Mouse (Mus musculus): Measurements from ENCODE around the gene Stk31.
A peak's percentile ranks its signal among the peaks of the same experiment; 100 is the strongest.
"Not testable (repeated sequence)": the region's sequence is repeated elsewhere in the genome, so short reads cannot be mapped to it uniquely, and the experiment has no call there.

Stk31 gene

DNA sequence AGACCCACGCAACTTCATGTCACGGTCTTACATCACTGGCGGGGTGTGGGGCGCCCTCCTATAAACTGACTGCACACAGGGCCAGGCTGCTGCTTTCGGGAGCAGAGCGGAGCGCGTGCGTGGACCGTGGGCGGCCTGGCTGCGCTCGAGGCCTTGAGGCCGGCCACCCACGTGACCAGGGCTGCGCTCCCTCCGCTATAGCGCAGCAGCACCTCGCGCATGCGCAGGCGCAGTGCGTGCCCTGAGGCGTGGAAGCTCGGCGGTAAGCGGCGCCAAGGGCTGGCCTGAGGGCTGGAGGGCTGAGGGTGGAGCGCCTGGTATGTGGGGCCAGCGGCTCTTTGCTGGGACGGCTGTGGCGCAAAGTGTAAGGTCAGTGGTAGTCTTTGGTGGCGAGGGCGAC lies at the start of gene Stk31:
Gene Stk31 (plus strand): TSS at position 289 of the 400 bp plus-strand sequence.
- DNase-seq (ENCODE audit: low read depth, low spot score): no peak

DNA sequence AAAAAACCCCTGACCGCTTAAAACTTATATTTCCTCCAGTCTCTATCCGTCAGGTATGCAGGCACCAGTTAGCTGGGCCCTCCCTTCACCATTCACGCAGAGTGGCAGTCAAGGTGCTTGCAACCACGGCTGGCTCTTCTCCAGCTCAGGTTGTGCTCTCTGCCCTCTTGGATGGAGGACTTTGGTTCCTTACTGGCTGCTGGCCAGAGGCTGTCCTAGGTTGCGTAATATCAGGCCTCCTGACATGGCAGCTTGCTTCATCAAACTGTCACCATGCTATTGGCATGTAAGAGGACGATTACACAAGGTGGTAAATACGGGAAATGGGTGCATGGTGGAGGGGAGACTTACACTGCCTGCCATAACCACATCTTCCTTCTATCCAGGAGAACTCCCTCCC lies 45.6 kb upstream of the Stk31 start:
- DNase-seq (ENCODE audit: low read depth, low spot score): peak; percentile 8

DNA sequence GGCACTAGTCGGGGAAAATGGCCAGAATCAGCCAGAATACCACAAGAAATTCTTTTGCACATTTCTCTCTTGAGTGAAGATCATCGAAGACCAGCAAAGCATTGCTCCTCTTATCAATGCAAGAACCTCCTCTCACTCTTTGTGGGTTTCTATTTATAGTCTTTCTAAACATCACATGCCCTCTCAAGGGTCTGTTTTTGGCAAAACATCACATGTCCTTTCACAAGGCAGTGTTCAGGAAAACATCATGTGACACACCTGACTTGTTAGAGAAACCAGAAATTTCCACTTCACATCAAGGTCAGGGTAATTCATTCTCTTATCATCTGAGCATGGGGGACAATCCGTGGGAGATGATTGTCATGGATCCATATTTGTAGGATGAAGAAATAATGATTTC lies 40.8 kb upstream of the Stk31 start:
- DNase-seq (ENCODE audit: low read depth, low spot score): no peak

DNA sequence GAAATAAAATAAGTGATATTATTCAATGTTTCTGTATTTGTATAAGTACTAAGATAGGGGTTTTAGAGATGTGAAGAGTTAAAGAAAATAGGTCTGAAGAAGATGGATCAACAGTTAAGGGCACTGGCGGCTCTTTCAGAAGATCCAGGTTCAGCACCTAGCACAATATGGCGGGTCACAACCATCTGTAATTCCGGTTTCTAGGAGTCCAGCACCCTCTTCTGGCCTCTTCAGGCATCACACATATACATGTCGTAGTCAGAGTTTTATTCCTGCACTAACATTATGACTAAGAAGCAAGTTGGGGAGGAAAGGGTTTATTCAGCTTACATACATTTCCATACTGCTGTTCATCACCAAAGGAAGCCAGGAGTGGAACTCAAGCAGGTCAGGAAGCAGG lies 40.2 kb upstream of the Stk31 start:
- DNase-seq (ENCODE audit: low read depth, low spot score): no peak

DNA sequence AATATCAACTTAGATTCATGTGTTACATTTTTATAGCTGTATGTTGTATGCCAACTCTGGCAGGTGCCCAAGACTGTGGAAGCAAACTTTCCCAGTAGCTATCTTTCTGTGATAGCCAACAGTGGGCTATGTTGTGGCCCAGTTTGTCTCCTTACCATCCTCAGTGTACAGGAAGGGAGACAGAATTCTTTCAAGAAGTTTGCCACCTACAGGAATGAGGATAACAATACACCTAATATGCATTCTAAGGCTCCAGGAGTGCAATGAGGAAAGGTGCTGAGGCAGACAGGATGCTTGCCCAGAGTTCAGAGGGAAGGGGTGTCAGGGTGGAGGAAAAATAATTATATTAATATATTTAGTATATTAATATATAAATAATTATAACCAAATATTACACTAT lies 35.0 kb upstream of the Stk31 start:
- no peak for DNase-seq (ENCODE audit: low read depth, low spot score)

DNA sequence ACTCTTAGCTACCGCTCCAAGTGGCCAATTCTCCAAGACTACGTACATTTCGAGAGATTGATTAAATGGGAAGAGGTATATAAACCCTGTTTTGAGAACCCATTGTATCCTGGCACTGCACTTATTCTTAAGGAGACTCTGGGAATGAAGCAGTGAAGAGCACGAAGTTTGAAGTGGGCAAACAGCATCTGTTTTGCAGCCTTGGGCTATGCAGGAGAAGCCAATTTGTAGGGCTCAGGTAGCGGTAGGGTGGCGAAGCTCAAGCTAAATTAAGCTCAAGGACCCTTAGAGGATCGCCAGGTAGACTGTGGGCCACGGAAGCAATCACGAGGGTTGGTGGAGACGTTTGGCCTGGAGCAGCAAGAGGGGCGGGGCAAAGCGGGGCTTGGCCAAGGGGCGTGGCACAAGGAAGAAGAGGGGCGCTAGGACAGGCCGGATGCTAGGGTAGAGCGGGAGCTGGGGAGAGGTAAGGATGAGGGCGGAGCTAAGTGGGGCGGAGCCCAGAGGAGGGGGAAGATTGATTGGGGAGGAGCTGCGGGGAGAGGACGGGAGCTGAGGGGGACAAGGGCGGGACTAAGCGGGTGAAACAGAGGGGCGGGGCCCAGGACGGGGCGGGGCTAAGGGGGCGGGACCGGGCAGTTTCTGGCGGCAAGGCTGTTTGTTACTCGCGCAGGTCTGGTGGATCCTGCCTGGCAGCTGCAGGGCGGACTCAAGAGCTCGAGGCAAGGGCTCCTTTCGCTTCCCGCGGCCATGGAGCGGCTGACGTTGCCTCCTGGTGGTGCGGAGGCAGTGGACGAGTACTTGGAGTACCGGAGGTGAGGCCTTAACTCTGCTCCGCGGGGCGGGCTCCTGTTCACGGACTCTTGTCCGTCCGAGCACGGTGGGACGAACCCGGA lies 28.0 kb upstream of the Stk31 start, which contains the start of gene Fam221a:
Gene Fam221a (plus strand): TSS at position 581 of the 896 bp plus-strand sequence.
- DNase-seq (ENCODE audit: low read depth, low spot score): peak; percentile 85

DNA sequence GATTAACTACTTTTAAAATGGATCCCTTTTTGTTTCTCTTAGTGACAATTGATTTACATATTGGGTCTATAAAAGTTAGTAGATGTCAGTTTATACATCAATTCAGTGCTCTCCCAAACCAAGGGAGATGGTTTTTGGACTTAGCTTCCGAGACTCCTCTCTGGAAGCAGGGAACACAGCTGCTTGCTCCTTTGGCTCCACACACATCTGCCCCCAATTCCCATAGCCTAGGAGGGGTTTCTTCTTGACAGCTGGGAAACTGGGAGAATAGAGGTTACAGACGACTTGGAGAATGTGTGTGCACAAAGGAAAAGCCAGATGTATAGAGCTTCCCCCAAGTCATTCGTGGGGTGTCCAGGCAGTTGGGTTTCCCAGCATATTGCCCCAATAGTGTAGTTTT lies 27.2 kb upstream of the Stk31 start:
- DNase-seq (ENCODE audit: low read depth, low spot score): no peak

DNA sequence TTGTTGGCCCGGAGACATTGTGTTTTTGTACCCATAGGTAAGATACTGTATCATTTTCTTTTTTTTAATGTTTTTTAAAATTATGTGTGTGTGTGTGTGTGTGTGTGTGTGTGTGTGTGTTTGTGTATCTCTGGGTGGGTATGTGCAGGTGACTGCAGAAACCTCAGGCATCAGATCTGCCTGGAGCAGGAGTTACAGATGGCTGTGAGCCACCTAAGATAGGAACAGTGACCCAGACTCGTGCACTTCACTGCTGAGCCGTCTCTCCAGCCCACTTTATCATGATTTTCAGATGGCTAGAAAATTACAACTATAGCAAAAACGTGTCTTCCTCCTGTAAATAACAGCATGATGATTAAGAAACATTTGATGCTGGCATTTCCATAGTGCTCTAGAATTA lies 22.7 kb upstream of the Stk31 start:
- no peak for DNase-seq (ENCODE audit: low read depth, low spot score)

DNA sequence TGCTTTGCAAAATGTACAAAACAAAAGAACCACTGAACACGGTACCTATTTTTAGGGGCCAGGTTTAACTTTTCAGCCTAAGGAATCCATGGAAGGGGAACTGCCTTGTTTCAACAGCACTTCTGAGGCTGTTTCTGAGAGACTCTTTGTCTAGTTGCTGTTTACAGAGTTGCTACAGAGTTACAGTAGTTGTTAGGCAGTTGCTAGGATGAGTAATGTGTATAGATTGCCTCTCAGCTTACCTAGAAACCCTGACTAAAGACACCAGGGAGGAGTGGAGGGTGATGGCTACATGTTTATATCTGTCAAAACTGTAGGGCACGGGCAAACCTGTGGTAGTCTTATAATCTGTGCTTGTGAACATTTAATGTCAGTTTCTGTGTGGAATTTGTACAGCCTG lies 21.5 kb upstream of the Stk31 start:
- DNase-seq (ENCODE audit: low read depth, low spot score): no peak

DNA sequence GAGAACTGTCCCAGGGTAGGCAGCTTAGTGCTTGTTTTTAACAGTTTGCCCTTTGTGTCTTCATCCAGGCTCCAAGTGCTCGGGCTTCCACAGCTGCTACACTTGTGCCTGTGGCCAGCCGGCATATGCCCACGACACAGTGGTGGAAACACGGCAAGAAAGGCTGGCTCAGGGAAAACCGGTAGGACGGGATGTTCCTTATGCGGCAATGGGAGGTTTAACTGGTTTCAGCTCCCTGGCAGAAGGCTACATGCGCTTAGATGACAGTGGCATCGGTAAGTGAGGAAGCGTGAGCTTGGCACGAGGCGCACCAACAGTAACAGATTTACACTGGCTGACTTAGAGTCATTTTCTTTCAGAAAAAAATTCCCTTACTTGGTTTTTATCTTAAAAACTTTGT lies 17.1 kb upstream of the Stk31 start:
- DNase-seq (ENCODE audit: low read depth, low spot score): no peak

DNA sequence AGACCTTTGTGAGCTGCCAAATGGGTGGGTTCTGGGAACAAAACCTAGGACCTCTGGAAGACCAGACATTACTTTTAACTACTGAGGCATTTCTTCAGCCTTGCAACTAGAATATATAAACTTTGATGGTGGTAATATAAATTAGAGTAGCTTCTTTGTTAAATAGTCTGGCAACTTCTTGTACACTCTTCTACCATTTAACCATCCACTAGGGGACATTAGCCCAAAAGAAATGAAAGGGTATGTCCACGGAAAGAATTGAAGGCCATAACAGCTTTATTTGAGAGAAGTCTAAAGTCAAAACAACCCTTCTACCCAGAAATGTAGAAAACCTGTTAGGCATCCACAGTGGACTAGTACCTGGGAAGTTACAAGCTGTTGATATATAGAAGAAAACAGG lies 1.1 kb upstream of the Stk31 start:
- DNase-seq (ENCODE audit: low read depth, low spot score): no peak

DNA sequence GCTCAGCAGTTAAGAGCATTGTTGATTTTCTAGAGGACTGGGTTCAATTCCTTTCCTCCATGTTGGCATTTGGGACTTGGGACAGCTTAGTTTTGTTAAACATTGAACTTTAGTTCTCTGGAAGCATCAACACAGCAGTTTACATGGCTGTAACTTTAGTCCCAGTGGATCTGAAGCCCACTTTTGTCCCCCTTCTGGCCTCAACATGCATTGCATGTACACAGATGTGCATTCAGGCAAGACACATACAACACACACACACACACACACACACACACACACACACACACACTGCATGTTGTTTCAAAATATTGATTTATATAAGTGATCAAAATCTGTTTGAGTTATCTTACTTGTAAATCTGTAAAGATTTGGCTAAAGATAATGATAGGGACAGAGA lies 2.1 kb downstream of the Stk31 start:
- no peak for DNase-seq (ENCODE audit: low read depth, low spot score)

DNA sequence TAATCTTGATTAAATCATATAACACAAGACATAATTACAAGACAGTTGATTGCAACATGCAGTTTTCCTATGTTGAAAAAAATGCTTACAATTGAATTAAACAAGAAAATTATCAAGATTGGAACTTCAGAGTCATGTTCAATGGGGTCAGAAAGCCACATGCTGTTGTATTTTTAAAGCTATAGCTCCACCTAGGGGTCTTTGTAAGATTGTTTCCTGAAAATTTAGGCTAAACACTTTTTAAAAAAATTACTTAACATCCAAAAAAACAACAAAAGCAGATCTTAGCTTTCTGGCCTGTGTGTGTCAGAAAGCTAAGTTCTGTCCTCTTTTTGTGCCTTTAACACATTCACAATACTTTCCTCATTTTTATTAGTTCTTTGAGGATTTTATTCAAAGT lies 3.0 kb downstream of the Stk31 start:
- DNase-seq (ENCODE audit: low read depth, low spot score): no peak

DNA sequence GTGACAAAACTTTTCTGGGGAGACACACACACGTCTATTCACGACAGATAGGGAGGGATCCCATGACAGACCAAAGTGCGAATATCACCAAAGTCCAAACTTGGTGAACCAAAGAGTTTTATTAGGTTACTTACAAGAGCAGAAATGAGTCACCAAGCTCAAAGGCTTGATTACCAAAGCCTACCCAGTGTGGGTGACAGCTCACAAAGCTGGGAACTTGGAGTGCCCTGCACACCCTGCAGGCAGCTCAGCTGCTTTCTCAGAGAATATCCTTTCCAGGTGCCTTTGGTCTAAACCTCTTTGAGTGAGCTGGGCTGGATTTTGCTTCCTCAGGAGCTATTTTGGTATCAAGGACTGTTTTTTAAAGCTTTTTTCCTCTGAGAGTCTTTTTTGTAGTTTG lies 15.4 kb downstream of the Stk31 start:
- no peak for DNase-seq (ENCODE audit: low read depth, low spot score)

DNA sequence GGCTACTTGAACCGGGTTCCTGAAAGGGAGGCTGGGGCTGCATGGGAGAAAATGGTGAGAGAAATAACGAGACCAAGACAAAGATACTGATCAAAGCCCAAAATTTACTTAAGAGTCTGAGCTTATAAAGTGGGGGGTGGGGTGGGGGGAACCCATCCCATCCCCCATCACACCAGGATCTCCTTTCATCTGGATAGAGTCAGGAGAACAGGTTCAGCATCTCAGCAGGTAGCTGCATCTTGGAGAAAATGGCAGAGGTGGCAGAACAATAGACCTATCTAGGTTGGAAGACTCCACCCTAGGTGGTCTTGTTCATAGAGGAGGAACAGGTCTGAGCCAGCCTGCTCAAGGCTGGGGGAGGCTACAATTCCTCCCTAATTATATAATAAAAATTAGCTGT lies 17.6 kb downstream of the Stk31 start:
- not testable (repeated sequence) for DNase-seq (ENCODE audit: low read depth, low spot score)

DNA sequence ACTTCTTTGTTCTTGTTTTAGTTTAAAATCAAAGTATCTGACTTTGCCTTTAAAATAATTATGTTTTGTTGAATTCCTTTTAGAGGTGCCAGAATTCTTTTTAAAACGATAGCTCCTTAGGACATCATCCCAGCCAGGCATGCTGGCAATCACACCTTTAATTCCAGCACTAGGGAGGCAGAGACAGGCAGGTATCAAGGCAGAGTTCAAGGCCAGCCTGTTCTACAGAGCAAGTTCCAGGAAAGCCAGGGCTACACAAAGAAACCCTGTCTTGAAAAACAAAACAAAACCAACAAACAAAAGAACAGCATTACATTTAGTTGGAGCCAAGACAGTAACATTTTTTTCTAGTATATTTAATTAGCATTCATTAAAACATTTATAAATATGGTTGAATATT lies 20.6 kb downstream of the Stk31 start:
- DNase-seq (ENCODE audit: low read depth, low spot score): no peak

DNA sequence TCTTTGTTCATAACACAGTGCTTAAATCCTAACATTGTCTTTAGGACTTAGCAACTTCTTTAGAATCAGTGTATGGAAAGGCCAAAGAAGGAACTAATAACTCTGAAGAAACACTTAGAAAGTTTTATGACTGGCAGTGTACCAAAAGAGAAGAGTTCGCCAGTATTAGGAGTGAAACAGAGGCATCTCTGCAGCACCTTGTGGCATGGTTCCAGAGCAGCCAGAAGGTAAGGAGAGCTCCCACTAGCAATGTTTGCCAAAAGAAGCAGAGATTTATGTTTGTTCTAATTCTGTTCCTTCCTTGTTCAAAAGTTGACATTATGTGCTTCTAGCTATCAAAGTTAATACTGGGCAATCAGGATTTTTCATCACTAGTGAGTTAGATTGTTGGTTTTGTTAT lies 41.9 kb downstream of the Stk31 start:
- DNase-seq (ENCODE audit: low read depth, low spot score): no peak

DNA sequence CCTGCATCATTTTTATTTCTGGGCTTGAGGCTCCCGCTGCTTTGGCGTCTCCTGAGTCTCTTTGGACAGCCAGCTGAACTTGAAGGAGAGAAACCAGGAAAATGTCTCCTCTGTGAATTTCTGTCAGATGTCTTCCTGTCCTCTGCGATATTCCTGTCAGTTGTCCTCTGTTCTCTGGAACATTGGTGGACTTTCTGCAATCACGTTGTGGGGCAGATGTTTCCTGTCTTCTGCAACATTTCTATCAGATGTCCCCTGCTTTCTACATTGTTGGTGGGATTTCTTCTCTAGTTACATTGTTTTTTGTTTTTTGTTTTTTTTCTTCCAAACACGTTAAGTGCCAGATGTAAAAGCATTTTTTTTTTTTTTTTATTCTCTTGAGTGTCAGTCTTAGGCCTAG lies 62.7 kb downstream of the Stk31 start:
- DNase-seq (ENCODE audit: low read depth, low spot score): no peak

DNA sequence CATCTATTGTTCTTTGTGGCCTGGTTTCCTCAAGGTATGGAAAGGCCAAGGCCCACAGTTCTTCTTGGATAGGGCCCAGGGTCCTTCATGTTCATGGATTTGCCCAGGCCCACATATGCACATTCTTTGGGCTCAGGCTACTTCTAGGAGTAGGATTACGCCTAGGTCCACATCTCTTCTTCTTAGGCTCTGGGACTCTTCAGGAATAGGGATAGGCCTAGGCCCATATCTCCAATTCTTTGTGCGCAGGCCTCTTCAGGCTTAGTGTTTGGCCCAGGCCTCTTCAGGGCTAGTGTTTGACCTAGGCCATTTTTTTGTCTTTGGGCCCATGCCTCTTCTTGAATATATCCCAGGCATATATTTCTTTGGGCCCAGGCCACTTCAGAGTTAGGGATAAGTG lies 87.8 kb downstream of the Stk31 start:
- DNase-seq (ENCODE audit: low read depth, low spot score): no peak

DNA sequence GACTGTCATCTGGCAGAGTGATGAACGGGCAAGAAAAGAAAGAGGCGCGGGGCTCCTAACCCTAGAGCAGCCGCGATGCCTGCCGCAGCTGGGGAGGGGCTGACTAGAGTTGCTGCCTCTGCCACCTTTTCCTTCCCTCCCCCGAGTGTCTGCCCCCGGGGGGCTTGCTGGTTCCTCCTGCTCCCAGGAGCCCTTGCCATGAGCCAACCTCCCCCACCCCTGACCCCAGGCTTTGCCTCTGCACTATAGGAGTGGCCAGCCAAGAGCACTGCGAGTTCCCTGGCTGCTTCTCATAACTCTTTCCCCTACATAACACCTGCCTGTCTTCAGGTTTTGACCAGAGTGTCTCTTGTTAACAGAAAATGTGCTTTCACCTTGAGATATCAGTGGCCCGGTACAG lies 96.1 kb downstream of the Stk31 start:
- no peak for DNase-seq (ENCODE audit: low read depth, low spot score)

DNA sequence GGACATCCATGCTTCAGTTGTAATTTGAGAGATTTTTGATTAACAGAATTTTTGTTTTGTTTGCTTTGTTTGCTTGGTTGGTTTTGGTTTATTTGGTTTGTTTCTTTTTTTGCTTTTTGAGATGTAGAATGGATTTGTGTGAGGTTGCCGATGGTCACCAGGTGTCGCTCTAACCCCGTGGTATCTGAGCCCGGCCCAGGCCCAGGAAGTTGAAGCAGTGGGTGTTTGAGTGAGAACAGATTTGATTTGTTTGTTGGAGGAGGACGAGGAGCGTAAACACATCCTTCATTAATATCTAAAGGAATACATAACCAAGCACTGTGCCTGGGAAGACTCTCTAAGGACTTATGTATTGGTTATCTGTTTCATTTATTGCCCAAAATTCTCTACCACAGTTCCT lies 123.6 kb downstream of the Stk31 start:
- peak; percentile 13 for DNase-seq (ENCODE audit: low read depth, low spot score)
